Mouse (Mus musculus) MEL (cell line): ENCODE measurements around the gene Atp5d. TPM values are rescaled to one million over a fixed set of nuclear protein-coding genes. Genes with fewer than 3 reads are reported as not detected.

Experiments
- DNase-seq: peaks from one replicate; pipeline ENCODE4 v3.0.0; 2011; ENCODE audit warnings: low read depth, low spot score
- H3K27ac ChIP-seq: 2 replicates; pipeline ENCODE4 v1.5.1; 2012; ENCODE audit warnings: low read depth, mild to moderate bottlenecking, control low read depth, low read length, moderate library complexity; ENCODE audit not compliant: control insufficient read depth
- H3K27me3 ChIP-seq, 2 experiments: fragments of 150-350 bp in 1 of 2; sonication (generic) in 1 of 2; 2 replicates each; pipeline ENCODE4 v1.6.1; 2012; ENCODE audit warnings: low read length in 2 of 2, mild to moderate bottlenecking in 2 of 2, improper control_type of control experiment in 1 of 2, moderate library complexity in 1 of 2; ENCODE audit not compliant: insufficient read depth in 2 of 2, control insufficient read depth in 1 of 2
- H3K36me3 ChIP-seq, 2 experiments: 2 replicates each; pipeline ENCODE4 v1.6.1; 2012 to 2014; ENCODE audit warnings: low read length in 2 of 2, improper control_type of control experiment in 1 of 2, inconsistent platforms in 1 of 2, mild to moderate bottlenecking in 1 of 2; ENCODE audit not compliant: insufficient read depth in 2 of 2, control insufficient read depth in 1 of 2
- H3K4me1 ChIP-seq, 2 experiments: fragments of 150-350 bp in 1 of 2; sonication (generic) in 1 of 2; 2 replicates each; pipeline ENCODE4 v1.6.1; 2012; ENCODE audit warnings: low read length in 2 of 2, improper control_type of control experiment in 1 of 2, mild to moderate bottlenecking in 1 of 2; ENCODE audit not compliant: insufficient read depth in 2 of 2, control insufficient read depth in 1 of 2
- H3K4me3 ChIP-seq, 2 experiments: fragments of 150-350 bp in 1 of 2; sonication (generic) in 1 of 2; 2 replicates each; pipeline ENCODE4 v1.5.1; 2012; ENCODE audit warnings: low read depth in 2 of 2, low read length in 2 of 2, mild to moderate bottlenecking in 2 of 2, moderate library complexity in 2 of 2, control low read depth in 1 of 2, improper control_type of control experiment in 1 of 2; ENCODE audit not compliant: control insufficient read depth in 1 of 2, insufficient read depth in 1 of 2
- H3K79me2 ChIP-seq: 2 replicates; pipeline ENCODE4 v1.6.1; 2012; ENCODE audit warnings: mild to moderate bottlenecking, low read length, moderate library complexity; ENCODE audit not compliant: control insufficient read depth, poor library complexity, insufficient read depth
- H3K9ac ChIP-seq: 2 replicates; pipeline ENCODE4 v1.6.1; 2012; ENCODE audit warnings: low read depth, mild to moderate bottlenecking, control low read depth, low read length, moderate library complexity; ENCODE audit not compliant: control insufficient read depth, poor library complexity, severe bottlenecking
- H3K9me3 ChIP-seq: fragments of 150-350 bp; sonication (generic); replicated peaks from 2 replicates; pipeline ENCODE4 v1.6.1; 2012; ENCODE audit warnings: mild to moderate bottlenecking, low read length, improper control_type of control experiment, moderate library complexity; ENCODE audit not compliant: insufficient read depth
- CHD1 ChIP-seq: IDR thresholded peaks from 2 replicates; pipeline ENCODE4 v1.6.1; 2012; ENCODE audit warnings: low read depth, mild to moderate bottlenecking, inconsistent platforms, low read length, improper control_type of control experiment
- CHD2 ChIP-seq: IDR thresholded peaks from 2 replicates; pipeline ENCODE4 v1.6.1; 2011; ENCODE audit warnings: low read length, improper control_type of control experiment
- EP300 ChIP-seq, 2 experiments: IDR thresholded peaks; 2 replicates each; pipeline ENCODE4 v1.6.1; 2011; ENCODE audit warnings: improper control_type of control experiment in 2 of 2, low read length in 2 of 2, low read depth in 1 of 2, mild to moderate bottlenecking in 1 of 2
- ETS1 ChIP-seq: IDR thresholded peaks from 2 replicates; pipeline ENCODE4 v1.6.1; 2012; ENCODE audit warnings: low read depth, mild to moderate bottlenecking, inconsistent platforms, low read length, improper control_type of control experiment, moderate library complexity
- GABPA ChIP-seq: IDR thresholded peaks from 2 replicates; pipeline ENCODE4 v1.6.1; 2012; ENCODE audit warnings: low read depth, mild to moderate bottlenecking, inconsistent platforms, low read length, improper control_type of control experiment, moderate library complexity
- HCFC1 ChIP-seq: IDR thresholded peaks from 2 replicates; pipeline ENCODE4 v1.6.1; 2012; ENCODE audit warnings: low read depth, mild to moderate bottlenecking, inconsistent platforms, low read length, improper control_type of control experiment, moderate library complexity
- MAZ ChIP-seq: IDR thresholded peaks from 2 replicates; pipeline ENCODE4 v1.6.1; 2012; ENCODE audit warnings: low read depth, mild to moderate bottlenecking, inconsistent platforms, low read length, improper control_type of control experiment
- MYB ChIP-seq: IDR thresholded peaks from 2 replicates; pipeline ENCODE4 v1.6.1; 2011; ENCODE audit warnings: mild to moderate bottlenecking, low read depth, low read length, improper control_type of control experiment
- RAD21 ChIP-seq: IDR thresholded peaks from 2 replicates; pipeline ENCODE4 v1.6.1; 2011; ENCODE audit warnings: mild to moderate bottlenecking, low read depth, low read length, improper control_type of control experiment
- SIN3A ChIP-seq: IDR thresholded peaks from 2 replicates; pipeline ENCODE4 v1.6.1; 2012; ENCODE audit warnings: low read length, improper control_type of control experiment, inconsistent platforms
- ZC3H11A ChIP-seq: IDR thresholded peaks from 2 replicates; pipeline ENCODE4 v1.6.1; 2012; ENCODE audit warnings: low read depth, mild to moderate bottlenecking, inconsistent platforms, low read length, improper control_type of control experiment
- ZMIZ1 ChIP-seq: IDR thresholded peaks from 2 replicates; pipeline ENCODE4 v1.6.1; 2012; ENCODE audit warnings: low read depth, mild to moderate bottlenecking, inconsistent platforms, low read length, improper control_type of control experiment, moderate library complexity
- polyA plus RNA-seq, 2 experiments: library from polyadenylated mRNA; stranded (reverse) in 1 of 2; unstranded in 1 of 2; fragments of >175 nt in 1 of 2; fragments of >200 nt in 1 of 2; gene quantifications; 2 replicates each; pipeline versions ENCODE4 v1.2.1 to v1.2.4; 2012; ENCODE audit warnings: low replicate concordance in 2 of 2, low read depth in 1 of 2; ENCODE audit not compliant: insufficient read length in 2 of 2, insufficient read depth in 1 of 2, missing spikeins in 1 of 2
- total RNA-seq: library from RNA; depleted of rRNA; stranded (reverse); fragments of 300-350 nt; gene quantifications from 2 replicates; pipeline ENCODE4 v1.2.3, GENCODE M21; 2012

Gene Atp5d
- total and polyA plus RNA-seq, 3 experiments = 300 to 657 (median 308) TPM

- TF ChIP-seq CHD1 (no peak), SIN3A (peak; percentile 33; the same call in 1 of the 2 replicates), EP300 (IDR thresholded peaks at IDR 0.05; ENCODE audit: low read depth in 1 of 2, low read length in 2 of 2) (0 out of 4 replicates have a peak, but pooled peaks of 1 of the 2 experiments have one; percentile 16)
- Histone ChIP-seq H3K9ac (peak overlapping the region; percentile 18; the same call in 1 of the 2 replicates), H3K27ac (peak overlapping the region; percentile 55), H3K9me3 (no peaks in the 10 kb centered on the region), H3K4me1 (peaks cover 8 to 32% of the 10 kb centered on the region in 2 experiments), H3K79me2 (no peaks in the 10 kb centered on the region; the same call in 1 of the 2 replicates), H3K27me3 (no peaks in the 10 kb centered on the region), H3K4me3 (no peak overlapping the region), H3K36me3 (peaks cover 0 to 14% of the 10 kb centered on the region in 2 experiments; a peak in 2 of 4 replicates)
- peak; percentile 46 for DNase-seq
Observed at GRCm38 (mm10) chr10:80161522-80162242, 23.2 kb downstream of the Atp5d start.

DNA sequence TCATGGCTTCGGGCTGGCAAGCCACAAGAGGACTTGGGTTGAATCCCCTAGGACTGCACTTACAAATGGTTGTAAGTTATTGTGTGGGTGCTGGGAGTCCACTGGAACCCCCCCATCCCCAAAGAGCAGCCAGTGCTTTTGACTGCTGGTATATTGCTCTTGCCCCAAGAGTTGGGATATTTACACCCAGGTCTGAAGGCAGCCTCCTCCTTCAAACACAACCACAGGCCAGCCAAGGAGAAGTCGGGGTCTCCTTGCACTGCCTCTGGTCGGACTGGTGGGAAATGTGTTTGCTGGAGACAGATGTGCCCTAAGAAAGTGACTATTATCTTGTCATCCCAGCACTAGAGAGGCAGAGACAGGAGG is 23.8 kb downstream of the Atp5d start:
- Histone ChIP-seq H3K27ac (peak overlapping the region; percentile 55), H3K9ac (no peak overlapping the region), H3K4me3 (no peak overlapping the region), H3K27me3 (no peaks in the 10 kb centered on the region), H3K9me3 (no peaks in the 10 kb centered on the region), H3K79me2 (no peaks in the 10 kb centered on the region; the same call in 1 of the 2 replicates), H3K4me1 (peaks cover 9 to 34% of the 10 kb centered on the region in 2 experiments), H3K36me3 (peaks cover 0 to 17% of the 10 kb centered on the region in 2 experiments; a peak in 2 of 4 replicates)
- TF ChIP-seq ZC3H11A (no peak), MAZ (no peak), HCFC1 (no peak), RAD21 (no peak), CHD2 (no peak), ZMIZ1 (no peak), GABPA (no peak), EP300 (IDR thresholded peaks at IDR 0.05; ENCODE audit: low read depth in 1 of 2, low read length in 2 of 2) (no peak)
- DNase-seq = no peak

GRCm38 (mm10) chr10:80162716-80163299 is 24.4 kb downstream of the Atp5d start:
- no peaks in the 10 kb centered on the region for H3K27me3 ChIP-seq
- H3K9me3 ChIP-seq = no peaks in the 10 kb centered on the region
- H3K36me3 ChIP-seq = peaks cover 0 to 13% of the 10 kb centered on the region in 2 experiments; a peak in 2 of 4 replicates
- no peak overlapping the region for H3K27ac ChIP-seq
- DNase-seq = peak; percentile 35
- H3K4me1 ChIP-seq = peaks cover 9 to 30% of the 10 kb centered on the region in 2 experiments
- no peak overlapping the region for H3K4me3 ChIP-seq
- TF ChIP-seq HCFC1 (0 out of 2 replicates have a peak, but pooled peaks have one; percentile 16), RAD21 (no peak), ETS1 (no peak), MYB (no peak)
- H3K9ac ChIP-seq = no peak overlapping the region
- H3K79me2 ChIP-seq = peaks cover 2% of the 10 kb centered on the region; the same call in 1 of the 2 replicates
